Mouse (Mus musculus) erythroblast, embryonic 14.5 days (primary cell): ENCODE results near the gene Lef1.

Experiments used
- GATA1 ChIP-seq: IDR thresholded peaks from 2 replicates; pipeline ENCODE4 v1.6.1; 2012; ENCODE audit warnings: low read length, inconsistent platforms, mixed read lengths
- TAL1 ChIP-seq: IDR thresholded peaks from 3 replicates; pipeline ENCODE4 v1.6.1; 2012; ENCODE audit warnings: low read length, inconsistent platforms, mixed read lengths

DNA sequence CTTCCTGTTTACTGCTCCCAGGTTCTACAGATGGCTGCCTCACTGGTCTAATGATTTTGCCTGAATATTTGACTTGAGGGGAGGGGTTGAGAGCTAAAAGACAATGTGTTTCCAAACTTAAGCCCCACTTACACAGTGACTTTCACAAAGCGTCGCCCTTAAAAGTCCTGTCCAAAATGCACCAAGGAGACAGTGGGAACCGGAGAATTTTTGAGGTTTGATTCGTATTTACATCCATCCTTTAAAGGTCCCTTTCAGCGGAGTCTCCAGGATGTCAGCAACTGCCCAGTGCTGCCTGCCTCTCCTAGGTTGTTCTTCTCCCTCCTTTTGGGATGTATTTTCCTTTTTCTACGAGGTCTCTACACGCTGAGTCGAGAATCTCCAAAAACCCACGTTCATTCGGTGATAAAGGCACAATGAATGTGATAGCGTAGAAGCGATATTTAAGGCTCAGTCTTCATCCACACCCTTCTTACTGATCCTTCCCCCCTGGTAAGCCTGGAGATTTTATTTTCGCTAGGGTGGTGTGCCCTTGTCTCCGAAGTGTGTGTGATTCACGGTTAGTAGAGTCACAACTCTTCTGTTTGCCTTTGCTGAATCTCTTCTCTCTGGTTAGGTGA is 1.1 kb upstream of the Lef1 start:
- TF ChIP-seq GATA1 (no peak), TAL1 (no peak)
